Mouse (Mus musculus) right cerebral cortex, adult 18-20 months (tissue): ENCODE results near the gene Dscaml1.

ENCODE experiments used
- DNase-seq: peaks from one replicate; pipeline ENCODE4 v3.0.0; 2022; ENCODE audit warnings: mixed read lengths

Dscaml1 gene

DNA sequence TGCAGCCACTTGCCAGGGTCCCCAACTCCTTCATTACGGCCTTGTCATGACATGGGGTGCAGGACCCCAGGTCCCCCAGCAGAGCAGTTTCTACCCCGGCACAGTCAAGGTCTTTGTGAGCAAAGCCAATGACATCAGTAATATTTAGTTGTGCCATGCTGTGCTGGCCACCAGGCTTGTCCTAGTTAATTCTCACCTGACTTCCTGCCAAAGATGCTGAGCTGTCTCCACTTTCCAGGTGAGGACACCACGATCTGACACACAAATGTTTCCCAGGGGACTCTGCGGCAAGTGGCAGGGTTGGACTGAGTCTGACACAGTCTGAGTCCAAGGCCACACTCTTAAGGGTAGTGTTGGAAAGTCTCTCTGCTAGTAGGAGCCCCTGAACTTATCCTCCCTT, at the start of gene Dscaml1:
TSS of gene Dscaml1 (plus strand) at position 173 of the 400 bp plus-strand sequence.
- no peak for DNase-seq

DNA sequence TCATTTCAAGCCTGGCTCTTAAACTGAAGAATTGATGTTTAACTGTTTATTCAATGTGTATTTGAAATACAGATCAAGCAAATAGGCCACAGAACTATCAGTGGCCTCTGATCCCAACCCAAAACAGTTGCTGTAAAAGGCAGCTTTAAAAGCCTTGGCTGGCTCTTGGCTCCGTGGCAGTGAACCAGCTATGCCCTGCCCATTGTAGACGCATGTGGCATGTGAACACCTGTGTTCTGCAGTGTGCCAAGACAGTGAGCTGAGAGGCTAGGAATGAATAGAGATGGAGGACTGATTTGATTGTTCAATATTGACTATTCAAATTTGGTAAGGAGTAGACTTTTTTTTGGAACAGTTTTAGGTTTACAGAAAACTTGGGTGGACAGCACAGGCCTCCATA, 49.5 kb upstream of the Dscaml1 start:
- no peak for DNase-seq

DNA sequence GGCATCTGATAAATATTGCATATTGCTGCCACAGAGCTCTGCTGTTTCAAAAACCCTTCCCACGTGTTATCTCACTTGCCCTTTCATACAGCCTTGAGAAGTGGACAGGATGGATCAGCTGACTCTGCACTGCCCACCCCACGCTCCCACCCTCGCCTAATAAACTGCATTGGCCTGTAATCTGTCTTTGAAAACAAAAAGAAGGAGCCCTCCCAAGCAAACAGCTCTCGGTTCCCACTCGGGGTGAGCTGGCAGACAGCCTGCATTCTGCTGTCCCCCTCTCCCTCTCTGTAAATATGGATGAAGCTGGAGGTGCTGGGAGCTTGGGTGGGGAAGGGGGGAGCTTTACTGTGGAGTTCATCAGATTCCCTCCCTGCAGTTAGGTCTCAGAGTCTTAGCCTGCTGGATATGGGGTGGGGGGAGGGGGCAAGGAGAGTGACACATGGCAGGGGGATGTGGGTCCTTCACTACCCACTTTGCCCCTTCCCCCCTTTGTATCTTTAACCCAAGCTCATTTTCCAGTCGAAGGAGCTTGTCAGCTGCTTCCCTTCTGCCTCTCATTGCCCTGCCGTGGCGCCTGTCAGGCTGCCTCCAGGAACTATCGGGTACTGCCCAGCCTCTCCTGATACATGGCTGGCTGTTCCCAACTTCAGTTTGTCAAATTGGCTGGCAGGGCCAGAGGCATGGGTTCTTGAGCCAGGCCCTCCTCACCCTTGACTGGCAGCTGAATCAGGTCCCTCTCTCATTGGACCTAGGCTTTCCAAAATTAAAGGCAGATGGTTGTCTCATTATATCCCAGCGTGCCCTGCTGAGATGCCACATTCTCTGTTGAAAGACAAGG, 45.8 kb upstream of the Dscaml1 start:
- DNase-seq = no peak

DNA sequence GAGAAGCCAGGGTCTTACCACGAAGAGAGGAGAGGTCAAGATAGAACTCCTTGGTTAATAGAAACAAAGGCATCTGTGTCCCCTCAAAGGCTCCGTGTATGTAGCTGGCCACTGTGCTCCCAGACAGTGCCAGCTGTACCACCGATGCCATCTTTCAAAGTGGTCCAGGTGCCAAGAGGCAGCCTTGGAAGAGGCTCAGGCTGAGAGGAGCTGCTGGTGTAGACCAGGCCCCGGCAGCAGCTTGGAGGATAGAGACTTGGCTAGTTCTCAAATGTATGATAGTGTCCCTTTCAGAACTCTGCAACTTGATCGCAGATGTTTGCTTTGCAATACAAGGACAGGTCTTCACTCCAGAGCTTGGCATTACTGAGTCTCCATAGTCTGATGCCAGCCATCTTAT, 44.1 kb upstream of the Dscaml1 start:
- DNase-seq = no peak

DNA sequence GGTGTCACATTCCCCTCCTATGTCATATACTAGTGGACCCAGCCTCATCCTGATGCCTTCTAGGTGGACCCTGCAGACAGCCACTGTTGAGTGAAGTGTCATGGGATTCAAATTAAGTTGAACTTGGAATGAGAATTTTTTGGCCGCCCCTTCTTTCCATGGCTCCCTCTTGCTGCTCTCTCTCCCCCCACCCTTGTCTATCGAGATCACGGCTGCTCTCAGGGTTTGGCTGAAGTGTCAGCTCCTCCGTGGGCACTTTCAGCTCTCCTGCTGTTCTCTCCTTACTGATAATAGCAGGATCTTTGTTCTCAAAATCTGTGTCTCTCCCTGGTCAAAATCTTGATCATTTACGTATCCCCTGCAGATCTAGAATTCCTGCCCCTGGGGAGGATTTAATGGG, 43.6 kb upstream of the Dscaml1 start:
- no peak for DNase-seq

DNA sequence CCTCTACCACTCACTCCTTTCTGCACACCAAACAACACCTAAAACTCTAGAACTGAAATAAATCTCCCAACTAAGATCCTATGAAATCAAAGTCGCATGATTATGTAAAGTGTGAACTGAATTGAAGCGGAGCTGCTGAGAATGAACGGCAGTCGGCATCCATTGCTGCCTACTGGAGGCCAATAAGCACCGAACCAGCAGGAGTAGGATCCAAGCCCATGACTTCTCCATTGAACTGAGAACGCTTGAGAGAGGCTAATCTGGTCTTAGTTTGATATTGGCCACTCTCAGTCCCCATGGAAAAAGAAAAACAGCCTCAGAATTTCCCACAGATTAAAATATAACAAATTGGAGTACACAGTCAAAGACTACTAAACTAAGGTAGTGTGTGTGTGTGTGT, 42.5 kb upstream of the Dscaml1 start:
- no peak for DNase-seq

DNA sequence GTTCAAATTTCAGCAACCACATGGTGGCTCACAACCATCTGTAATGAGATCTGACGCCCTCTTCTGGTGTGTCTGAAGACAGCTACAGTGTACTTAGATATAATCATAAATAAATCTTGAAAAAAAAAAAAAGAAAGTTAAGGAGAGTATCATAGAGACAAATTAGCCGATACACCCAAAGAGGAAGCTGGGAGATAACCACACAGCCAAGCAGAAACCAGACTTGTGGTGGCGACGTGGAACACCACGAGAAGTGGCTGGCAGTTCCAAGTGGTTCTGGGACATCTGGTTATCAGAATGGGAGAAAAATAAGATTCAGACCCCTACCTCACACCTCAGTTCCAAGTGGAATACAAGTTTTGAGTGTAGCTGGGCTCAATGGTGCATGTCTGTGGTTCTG, 39.7 kb upstream of the Dscaml1 start:
- DNase-seq = no peak

DNA sequence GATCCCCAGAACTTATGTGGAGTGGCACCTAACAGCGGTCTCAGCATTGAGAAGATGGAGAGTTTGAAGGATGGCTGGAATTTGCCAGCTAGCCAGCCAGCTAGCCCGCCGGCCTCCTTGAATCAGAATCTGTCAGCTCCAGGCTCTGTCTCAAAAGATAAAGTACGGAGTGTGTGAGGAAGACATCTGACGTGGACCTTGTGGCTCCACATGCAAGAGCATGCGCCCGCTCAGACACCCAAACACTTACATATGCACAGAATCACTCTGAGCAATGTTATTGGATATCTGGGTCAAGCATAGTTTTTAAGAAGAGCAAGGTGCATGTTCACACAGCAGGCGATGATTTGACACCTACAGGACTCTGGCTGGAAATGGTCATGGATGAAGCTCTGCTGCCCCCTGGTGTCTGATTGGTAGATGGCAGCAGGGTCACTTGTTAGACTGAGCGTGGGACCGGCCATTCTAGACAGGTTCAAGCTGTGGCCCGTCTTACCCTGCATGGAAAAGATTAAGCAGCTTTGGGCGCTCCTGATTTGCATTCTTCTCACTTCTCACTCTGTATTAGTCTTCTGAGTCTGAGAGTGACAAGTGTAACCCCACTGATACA, 37.9 kb upstream of the Dscaml1 start:
- peak; percentile 81 for DNase-seq

DNA sequence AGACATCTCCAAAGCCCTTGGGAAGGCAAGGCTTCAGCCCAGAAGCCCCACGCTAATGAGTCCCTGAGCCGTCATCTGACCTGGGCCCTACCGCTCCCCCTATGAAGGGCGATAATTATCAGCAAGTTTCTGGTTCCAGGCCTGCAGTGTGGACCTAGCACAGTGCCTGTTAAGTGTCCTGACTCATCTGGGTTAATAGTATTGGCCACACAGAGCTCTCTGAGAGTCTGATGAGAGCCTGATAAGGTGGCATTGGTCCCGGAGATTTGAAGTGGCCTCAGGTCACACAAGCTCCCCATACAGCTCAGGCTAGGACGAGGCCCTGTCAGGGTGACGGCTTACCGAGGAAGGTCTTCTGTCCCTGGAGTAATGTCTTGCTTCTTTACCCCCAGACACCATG, 36.8 kb upstream of the Dscaml1 start:
- no peak for DNase-seq

DNA sequence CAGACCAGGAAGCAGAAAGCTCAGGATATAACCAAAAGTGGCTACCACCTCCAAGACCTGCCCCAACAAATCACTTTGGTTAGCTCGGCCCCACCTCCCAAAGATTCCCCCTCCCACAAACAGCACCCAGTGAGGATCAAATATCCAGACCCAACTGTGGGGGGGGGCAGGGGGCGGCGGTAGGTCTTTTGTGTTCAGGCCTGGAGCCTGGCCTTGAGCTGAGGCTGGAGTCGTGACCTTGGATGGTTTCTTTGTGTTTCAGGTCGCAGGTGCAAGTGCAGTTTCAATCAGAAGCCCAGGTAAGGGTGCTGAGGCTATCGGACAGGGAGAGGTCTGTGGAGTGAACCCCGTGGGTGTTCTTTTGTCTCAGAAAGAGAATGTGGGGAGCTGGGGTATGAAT, 35.1 kb upstream of the Dscaml1 start:
- no peak for DNase-seq

DNA sequence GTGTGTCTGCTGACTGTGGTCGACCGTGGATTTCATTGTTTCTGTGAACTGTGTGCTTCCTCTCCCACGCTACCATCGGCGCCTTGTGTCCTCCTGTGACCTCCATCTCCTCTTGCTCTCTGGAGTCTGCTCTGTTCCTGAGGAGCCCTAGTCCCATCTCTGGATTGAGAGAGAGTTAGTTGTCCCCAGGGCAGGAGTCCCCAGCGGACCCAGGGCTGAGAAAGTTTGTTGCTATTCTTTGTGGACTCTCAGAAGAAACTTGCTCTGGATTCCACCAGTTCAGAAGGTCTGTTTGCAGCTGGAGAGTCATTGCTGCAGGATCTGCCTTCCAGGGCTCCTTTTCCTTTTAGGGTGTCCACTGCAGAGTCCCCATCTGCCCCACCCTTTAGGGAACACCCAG, 31.2 kb upstream of the Dscaml1 start:
- no peak for DNase-seq

DNA sequence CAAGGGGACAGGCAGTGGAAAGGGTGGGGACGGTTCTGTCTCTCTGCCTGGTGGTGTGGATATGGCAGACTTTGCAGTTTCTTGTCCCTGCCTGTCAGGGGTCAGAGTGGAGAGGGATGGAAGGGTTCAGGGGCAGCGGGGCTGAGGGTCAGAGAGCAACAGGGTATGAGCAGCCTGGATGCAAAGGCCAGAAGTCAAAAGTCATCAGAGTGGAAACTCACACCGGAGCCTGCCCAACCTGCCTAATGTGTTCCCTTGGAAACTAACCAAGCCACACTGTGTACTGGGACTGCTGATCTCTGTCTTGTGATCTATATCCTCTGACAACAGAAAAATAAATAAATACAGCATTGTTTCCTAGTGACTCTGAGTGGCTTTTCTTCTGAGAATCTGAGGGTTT, 30.6 kb upstream of the Dscaml1 start:
- no peak for DNase-seq

DNA sequence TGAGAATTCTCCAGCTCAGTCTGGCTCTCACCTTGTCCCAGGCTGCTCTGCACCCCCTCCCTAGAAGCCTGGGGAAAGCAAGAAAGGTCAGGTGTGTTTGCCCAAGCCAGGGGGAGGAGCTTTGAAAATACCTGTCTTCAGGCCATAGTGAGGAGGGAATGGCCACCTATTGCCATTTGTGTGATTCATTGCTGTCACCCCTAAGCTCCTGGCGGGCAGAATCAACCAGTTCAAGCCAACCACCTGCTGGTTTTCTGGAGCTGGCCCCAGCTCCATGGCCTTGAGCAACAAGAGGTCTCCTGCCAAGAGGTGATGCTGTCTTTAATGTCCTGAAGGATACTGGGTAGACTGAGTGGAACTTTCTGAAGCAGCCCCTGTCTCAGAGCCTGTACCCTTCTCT, 28.1 kb upstream of the Dscaml1 start:
- DNase-seq = no peak

DNA sequence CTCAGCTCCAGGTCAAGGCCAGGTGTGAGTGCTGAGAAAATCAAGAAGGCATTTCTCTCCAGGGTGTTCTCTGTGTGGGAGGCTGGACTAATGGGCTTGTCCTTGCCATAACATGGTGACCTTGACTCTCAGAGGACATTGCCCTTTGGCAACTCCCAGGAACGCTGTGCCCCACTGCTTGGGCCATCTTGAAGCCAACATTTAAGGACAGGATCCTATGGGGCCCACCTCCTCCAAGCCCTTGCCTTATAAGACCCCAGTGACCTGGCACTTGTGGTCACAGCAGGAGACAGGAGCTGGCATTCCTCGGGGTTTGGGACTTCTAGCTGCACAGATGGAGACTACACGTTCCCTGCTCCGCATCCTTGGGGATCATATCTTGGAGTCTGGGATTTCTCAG, 27.0 kb upstream of the Dscaml1 start, which contains the start of gene Fxyd2:
TSS of gene Fxyd2 (plus strand) at position 236 of the 400 bp plus-strand sequence.
- no peak for DNase-seq

DNA sequence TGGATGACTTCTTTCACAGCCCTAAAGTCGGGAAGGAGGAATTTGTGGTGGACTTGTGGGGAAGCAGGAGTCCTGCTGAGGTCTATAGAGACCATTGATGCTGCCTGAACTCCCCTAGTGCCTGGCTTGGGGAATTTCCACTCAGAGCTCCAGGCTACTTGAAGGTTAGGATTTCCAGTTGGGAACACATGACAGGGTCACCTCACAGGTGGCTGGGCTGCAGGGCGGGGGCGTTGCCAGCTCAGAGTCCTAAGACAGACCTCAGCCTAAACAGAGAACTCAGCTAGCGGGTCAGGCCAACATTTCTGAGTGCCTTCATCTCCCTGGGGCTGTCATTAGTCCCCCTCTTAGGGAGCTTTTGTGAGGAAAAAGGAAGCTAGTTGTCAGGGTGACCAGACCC, 24.6 kb upstream of the Dscaml1 start:
- DNase-seq = no peak

DNA sequence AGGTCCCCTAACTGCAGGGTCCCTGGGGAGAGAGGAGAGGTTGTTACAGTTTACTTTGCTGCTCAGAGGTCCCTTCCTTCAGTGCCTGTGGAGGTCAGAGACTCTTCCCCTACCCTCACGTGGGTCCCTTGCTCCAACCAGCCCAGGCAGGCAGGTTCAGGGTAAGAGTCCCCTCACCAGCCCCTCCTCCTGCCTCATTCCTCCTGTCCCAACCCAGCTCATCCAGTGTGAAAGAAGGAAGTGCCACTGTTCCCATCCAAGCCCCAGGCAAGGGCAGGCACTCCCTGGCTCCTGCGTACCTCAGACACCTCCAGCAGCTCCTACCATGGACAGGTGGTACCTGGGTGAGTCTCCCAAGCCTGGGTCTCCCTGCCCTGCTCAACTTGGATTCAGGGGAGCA, 23.5 kb upstream of the Dscaml1 start:
- no peak for DNase-seq

DNA sequence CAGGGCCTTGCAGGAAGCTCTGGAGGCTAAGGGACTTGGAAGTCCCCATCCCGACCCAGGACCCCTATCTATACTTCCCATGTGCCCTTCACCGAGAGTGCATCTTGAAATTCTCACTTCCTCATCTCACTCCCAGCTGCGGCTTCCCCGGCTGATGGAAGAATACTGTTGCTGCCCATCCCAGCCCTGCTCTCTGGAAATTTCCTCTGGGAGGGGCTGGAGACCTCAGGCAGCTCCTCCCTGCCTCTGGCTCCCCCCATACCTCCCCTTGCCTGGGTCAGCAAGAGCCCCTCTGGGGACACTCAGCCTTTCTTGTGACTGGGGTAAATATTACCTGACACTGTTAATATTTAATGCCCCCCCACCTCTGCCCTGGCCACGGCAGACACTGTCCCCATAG, 20.7 kb upstream of the Dscaml1 start:
- no peak for DNase-seq

DNA sequence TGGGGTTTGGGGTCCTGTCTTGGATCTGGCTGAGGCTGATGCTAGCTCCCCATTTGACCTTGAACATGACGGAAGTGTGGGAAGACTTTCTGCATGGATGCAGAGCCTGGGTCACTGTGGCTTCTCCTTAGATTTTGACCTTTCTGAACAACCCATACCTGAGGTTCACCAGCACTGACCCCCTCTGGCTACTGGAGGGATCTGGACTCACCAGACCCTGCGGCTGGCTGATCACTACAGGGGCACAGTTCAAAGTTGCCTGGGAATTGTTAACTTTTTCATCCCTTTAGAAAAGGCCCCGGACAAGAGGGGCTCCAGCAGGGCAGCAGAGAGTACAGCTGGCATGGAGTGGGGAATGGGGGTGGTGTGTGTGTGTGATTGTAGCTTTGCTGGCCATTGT, 19.6 kb upstream of the Dscaml1 start:
- no peak for DNase-seq

DNA sequence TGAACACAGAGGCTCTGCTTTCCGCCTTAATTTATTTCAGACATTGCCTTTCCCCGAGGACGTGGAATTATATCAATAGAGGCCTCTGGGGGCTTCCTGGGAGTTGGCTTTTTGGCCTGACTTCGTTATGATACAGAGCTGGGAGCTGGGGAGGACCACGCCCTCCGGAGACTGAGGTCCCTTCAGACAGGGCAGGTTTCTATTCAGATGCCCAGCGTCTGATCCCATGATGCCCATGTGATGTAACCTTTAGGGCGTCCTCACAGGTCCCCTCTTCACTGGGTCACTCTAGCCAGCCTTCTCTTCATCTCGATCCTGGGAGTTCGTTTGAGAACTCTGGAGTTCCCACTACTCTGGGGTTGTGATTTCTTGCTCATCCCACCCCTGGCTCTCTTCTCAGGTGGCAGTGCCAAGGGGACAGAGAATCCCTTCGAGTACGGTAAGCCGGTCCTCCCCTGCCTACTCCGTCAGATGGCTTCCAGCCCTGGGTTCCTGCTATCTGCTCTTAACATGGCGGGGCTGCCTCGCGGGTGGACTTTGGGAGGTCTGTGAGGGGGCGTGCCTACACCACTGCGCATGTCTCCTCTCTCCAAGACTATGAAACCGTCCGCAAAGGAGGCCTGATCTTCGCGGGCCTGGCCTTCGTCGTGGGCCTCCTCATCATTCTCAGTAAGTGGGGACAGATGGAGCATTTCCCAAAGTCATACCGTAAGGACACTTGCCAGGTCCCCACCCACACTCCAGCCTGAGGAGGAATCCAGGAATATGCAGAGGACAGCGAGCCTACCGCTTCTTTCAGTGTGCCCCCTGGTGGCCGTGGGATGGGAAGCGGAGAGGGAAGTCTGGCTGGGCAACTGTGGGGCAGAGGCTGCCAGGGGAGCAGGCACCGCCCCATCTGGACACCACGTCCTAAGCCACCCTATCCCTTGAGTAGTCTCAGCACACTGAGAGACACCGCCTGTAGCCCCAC, 18.4 kb upstream of the Dscaml1 start:
- DNase-seq = peak; percentile 86

DNA sequence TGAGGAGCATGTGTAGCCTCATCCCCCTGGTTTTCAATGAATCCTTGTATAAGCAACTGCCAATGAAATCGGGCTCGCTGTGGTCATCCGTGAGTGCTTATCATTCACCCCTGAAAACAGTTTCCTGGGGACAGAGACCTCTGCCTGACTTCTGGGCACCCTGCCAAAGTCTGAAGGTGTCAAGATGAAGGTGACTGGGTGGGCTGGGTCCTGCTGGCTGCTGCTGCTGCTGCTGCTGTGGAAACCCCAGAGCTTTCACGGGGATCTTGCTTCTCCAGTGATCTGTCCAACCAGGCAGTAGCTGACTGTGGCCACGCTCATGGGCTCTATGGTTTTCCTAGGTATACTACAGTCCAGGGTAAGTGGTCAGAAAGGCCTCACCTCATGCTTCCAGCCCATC, 16.2 kb upstream of the Dscaml1 start:
- DNase-seq = no peak

DNA sequence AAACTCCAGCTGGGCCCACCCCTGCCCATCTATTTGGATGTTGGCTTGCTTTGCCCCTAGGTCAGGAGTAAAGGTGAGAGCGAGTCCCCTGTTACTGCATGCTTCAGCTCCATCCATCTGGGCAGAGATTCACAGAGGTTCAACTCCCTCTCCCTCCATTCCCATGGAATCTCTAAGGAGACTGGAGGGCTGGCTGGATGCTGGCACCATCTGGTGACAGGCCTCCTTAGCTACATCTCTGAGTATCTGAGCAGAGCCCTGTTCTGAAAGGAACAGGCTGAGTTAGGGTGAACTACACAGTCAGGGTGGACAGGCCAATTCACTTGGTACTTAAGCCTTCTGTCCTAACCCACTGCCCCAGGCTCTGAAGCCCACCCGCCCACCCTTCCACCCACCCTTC, 15.8 kb upstream of the Dscaml1 start:
- DNase-seq = no peak

DNA sequence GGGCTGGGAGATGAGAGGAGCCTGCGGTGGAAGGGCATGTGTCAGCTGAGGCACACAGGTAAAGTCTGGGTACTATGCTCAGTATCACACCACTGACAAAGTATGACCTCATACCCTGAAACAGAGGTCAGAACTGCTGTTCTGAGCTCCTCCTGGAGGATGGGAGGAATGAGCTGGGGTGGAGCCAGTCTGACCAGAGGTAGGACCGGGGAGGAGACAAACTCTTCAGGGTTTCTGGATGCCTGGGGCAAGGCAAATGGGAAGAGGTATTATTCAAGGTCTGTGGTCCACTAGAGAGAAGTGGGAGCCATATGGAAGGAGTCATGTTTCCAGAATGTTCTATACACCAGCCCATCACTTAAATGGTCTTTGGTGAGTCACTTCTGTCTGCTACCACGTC, 15.3 kb upstream of the Dscaml1 start:
- no peak for DNase-seq

DNA sequence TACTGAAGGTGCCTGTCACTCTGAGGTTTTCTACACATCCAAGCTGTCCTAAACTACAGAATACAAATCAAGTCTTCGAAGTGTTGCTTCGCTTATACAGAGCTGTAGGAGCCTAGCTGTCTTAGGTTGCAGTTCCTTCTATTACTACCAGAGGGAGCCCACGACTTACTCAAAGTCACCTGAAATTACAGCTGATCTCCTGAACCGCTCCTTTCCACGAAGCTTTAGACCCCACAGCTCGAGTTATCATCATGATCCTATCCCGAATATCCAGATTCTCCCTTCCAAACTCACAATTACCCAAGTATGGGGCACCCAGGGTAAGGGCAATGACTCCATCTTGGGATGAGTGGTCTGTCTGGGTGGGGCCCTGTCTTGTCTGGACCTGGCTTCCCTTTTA, 14.6 kb upstream of the Dscaml1 start:
- DNase-seq = no peak

DNA sequence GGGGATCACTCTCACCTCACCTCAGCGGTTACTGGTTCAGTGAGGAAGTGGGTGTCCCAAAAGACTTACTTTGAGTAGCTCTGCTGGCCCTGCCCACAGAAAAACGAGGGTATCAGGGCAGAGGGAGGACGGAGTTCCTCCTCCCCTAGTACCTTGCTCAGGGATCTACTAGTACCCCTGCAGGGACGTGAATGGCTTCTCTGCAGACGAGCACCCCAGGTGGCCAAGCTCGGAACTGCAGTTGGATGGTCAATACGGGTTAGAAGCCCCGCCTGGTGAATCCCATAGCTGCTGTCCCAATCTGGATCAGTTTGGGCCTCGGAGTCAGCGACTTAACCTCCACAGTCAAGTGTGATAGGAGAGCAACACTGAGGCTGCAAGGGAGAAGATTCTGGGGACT, 14.1 kb upstream of the Dscaml1 start:
- DNase-seq = peak; percentile 82
